Mouse (Mus musculus) midbrain, embryonic 14.5 days (tissue): ENCODE measurements around the gene Tas2r144. TPM values are rescaled to one million over a fixed set of nuclear protein-coding genes. Genes with fewer than 3 reads are reported as not detected.

Source experiments
- ATAC-seq: fragments of 200-750 bp; cut with Nextera tagmentation; 2 replicates; pipeline ENCODE4 v1.8.0; 2017; ENCODE audit warnings: moderate number of reproducible peaks, moderate library complexity; ENCODE audit not compliant: low FRiP score, low TSS enrichment
- DNase-seq: peaks from one replicate; pipeline ENCODE4 v3.0.0-alpha.2; 2015
- H3K27ac ChIP-seq: fragments of 300-500 bp; sonication (generic); replicated peaks from 2 replicates; pipeline ENCODE4 v1.5.1; 2014; ENCODE audit warnings: mild to moderate bottlenecking, low read depth, low read length, moderate library complexity
- H3K27me3 ChIP-seq: fragments of 300-500 bp; sonication (generic); 2 replicates; pipeline ENCODE4 v1.6.1; 2014; ENCODE audit warnings: low read length, control low read depth, mixed read lengths; ENCODE audit not compliant: control insufficient read depth, insufficient read depth
- H3K36me3 ChIP-seq: fragments of 300-500 bp; sonication (generic); 2 replicates; pipeline ENCODE4 v1.6.1; 2014; ENCODE audit warnings: low read length, control low read depth; ENCODE audit not compliant: control insufficient read depth, insufficient read depth
- H3K4me1 ChIP-seq: fragments of 300-500 bp; sonication (generic); 2 replicates; pipeline ENCODE4 v1.6.1; 2014; ENCODE audit warnings: mild to moderate bottlenecking, antibody characterized with exemption, low read length, control low read depth; ENCODE audit not compliant: control insufficient read depth, insufficient read depth
- H3K4me2 ChIP-seq: fragments of 300-500 bp; sonication (generic); 2 replicates; pipeline ENCODE4 v1.6.1; 2014; ENCODE audit warnings: mild to moderate bottlenecking, low read length, moderate library complexity
- H3K4me3 ChIP-seq: fragments of 300-500 bp; sonication (generic); replicated peaks from 2 replicates; pipeline ENCODE4 v1.5.1; 2014; ENCODE audit warnings: low read depth, low read length
- H3K9ac ChIP-seq: fragments of 300-500 bp; sonication (generic); replicated peaks from 2 replicates; pipeline ENCODE4 v1.6.1; 2014; ENCODE audit warnings: mild to moderate bottlenecking, low read length, moderate library complexity
- H3K9me3 ChIP-seq: fragments of 300-500 bp; sonication (generic); 2 replicates; pipeline ENCODE4 v1.6.1; 2016; ENCODE audit warnings: low read length, control low read depth, mixed read lengths; ENCODE audit not compliant: control insufficient read depth
- WGBS: fragments of 180-500 bp; shearing (Covaris S2); extraction: QIAGEN DNeasy Blood & Tissue Kit; methylation state at CpG from one replicate; pipeline ENCODE4 v1.1.7; 2014; 5-methylcytosine and 5-hydroxymethylcytosine counted together
- polyA plus RNA-seq: library from polyadenylated mRNA; unstranded; fragments of >200 nt; fragmentation: Nextera tagmentation; extraction: Ambion mirVana; gene quantifications from 2 replicates; pipeline ENCODE4 v1.2.1, GENCODE M21; 2014

The Tas2r144 gene
- polyA plus RNA-seq, 1 experiment from 2014 or later, result not detected

GRCm38 (mm10) chr6:42231191-42231590 is 16.1 kb downstream of the Tas2r144 start:
- Histone ChIP-seq H3K27ac (no peak overlapping the region), H3K4me3 (no peak overlapping the region), H3K4me2 (no peak overlapping the region), H3K27me3 (no peaks in the 10 kb centered on the region), H3K4me1 (no peaks in the 10 kb centered on the region), H3K36me3 (no peaks in the 10 kb centered on the region), H3K9ac (no peak overlapping the region), H3K9me3 (no peaks in the 10 kb centered on the region)
- no peak for ATAC-seq
- WGBS, result 93% methylated on average over 3 of the region's 3 CpGs
- no peak for DNase-seq

- WGBS, result 77% methylated on average over 6 of the region's 6 CpGs
Observed at GRCm38 (mm10) chr6:42237276-42237805, 22.2 kb downstream of the Tas2r144 start.

GRCm38 (mm10) chr6:42241311-42242045 is 26.4 kb downstream of the Tas2r144 start:
- Histone ChIP-seq H3K27me3 (no peaks in the 10 kb centered on the region), H3K27ac (no peak overlapping the region), H3K4me2 (no peak overlapping the region), H3K9ac (no peak overlapping the region), H3K4me3 (no peak overlapping the region), H3K9me3 (no peaks in the 10 kb centered on the region), H3K4me1 (no peaks in the 10 kb centered on the region), H3K36me3 (no peaks in the 10 kb centered on the region)
- 80% methylated on average over 6 of the region's 6 CpGs for WGBS
- DNase-seq, result no peak
- no peak for ATAC-seq

More at GRCm38 (mm10) chr6:42237276-42237805, 22.2 kb downstream of the Tas2r144 start:
- no peak overlapping the region for H3K4me3 ChIP-seq
- H3K27me3 ChIP-seq, result no peaks in the 10 kb centered on the region
- no peak for ATAC-seq
- DNase-seq, result no peak
- no peaks in the 10 kb centered on the region for H3K4me1 ChIP-seq
- H3K9ac ChIP-seq, result no peak overlapping the region
- H3K9me3 ChIP-seq, result no peaks in the 10 kb centered on the region
- H3K27ac ChIP-seq, result no peak overlapping the region
- no peak overlapping the region for H3K4me2 ChIP-seq
- H3K36me3 ChIP-seq, result no peaks in the 10 kb centered on the region

- ATAC-seq (peak; percentile 96), DNase-seq (peak; percentile 88)
- Histone ChIP-seq H3K4me2 (peak within 1 kb of the TSS; percentile 63), H3K4me3 (peak within 1 kb of the TSS; percentile 41), H3K4me1 (no peaks in the 10 kb centered on the region), H3K27ac (no peak within 1 kb of the TSS), H3K9ac (peak within 1 kb of the TSS; percentile 39; the same call in 1 of the 2 replicates), H3K27me3 (no peaks in the 10 kb centered on the region), H3K36me3 (no peaks in the 10 kb centered on the region), H3K9me3 (no peaks in the 10 kb centered on the region)
- 3% methylated on average over 28 of the region's 28 CpGs for WGBS
Observed at GRCm38 (mm10) chr6:42245711-42246353, 30.7 kb downstream of the Tas2r144 start, which contains the start of gene Gstk1. Gene Gstk1, plus strand, starts transcription at chr6:42245935.

GRCm38 (mm10) chr6:42247173-42247572 is 32.0 kb downstream of the Tas2r144 start:
- H3K27ac ChIP-seq, result no peak overlapping the region
- H3K9ac ChIP-seq, result no peak overlapping the region; the same call in 1 of the 2 replicates
- 7% methylated on average over 8 of the region's 8 CpGs for WGBS
- H3K27me3 ChIP-seq, result no peaks in the 10 kb centered on the region
- no peaks in the 10 kb centered on the region for H3K4me1 ChIP-seq
- DNase-seq, result no peak
- H3K9me3 ChIP-seq, result no peaks in the 10 kb centered on the region
- H3K4me2 ChIP-seq, result peak overlapping the region; percentile 28
- H3K36me3 ChIP-seq, result no peaks in the 10 kb centered on the region
- no peak for ATAC-seq
- peak overlapping the region; percentile 13 for H3K4me3 ChIP-seq

GRCm38 (mm10) chr6:42247981-42248380 is 32.9 kb downstream of the Tas2r144 start:
- Histone ChIP-seq H3K4me2 (peak overlapping the region; percentile 28), H3K27me3 (no peaks in the 10 kb centered on the region), H3K4me3 (no peak overlapping the region; the same call in 1 of the 2 replicates), H3K27ac (no peak overlapping the region), H3K9me3 (no peaks in the 10 kb centered on the region), H3K36me3 (no peaks in the 10 kb centered on the region), H3K4me1 (no peaks in the 10 kb centered on the region), H3K9ac (no peak overlapping the region)
- DNase-seq (no peak), ATAC-seq (no peak)
- WGBS, result 64% methylated on average over 1 of the region's 1 CpGs

- no peak overlapping the region for H3K9ac ChIP-seq
- 84% methylated on average over 4 of the region's 4 CpGs for WGBS
- H3K4me2 ChIP-seq, result no peak overlapping the region
- no peak overlapping the region for H3K4me3 ChIP-seq
- no peak for ATAC-seq
- H3K27ac ChIP-seq, result no peak overlapping the region
- no peak for DNase-seq
- H3K27me3 ChIP-seq, result no peaks in the 10 kb centered on the region
- H3K4me1 ChIP-seq, result no peaks in the 10 kb centered on the region
- no peaks in the 10 kb centered on the region for H3K9me3 ChIP-seq
- no peaks in the 10 kb centered on the region for H3K36me3 ChIP-seq
Observed at GRCm38 (mm10) chr6:42251791-42252190, 36.7 kb downstream of the Tas2r144 start.

- Histone ChIP-seq H3K4me3 (no peak overlapping the region), H3K27ac (no peak overlapping the region), H3K4me1 (0 out of 2 replicates have a peak, but pooled peaks cover 2% of the 10 kb centered on the region), H3K36me3 (no peaks in the 10 kb centered on the region), H3K27me3 (no peaks in the 10 kb centered on the region), H3K9me3 (no peaks in the 10 kb centered on the region), H3K9ac (no peak overlapping the region), H3K4me2 (no peak overlapping the region)
- ATAC-seq (no peak), DNase-seq (no peak)
- 86% methylated on average over 2 of the region's 2 CpGs for WGBS
Observed at GRCm38 (mm10) chr6:42253103-42253502, 38.0 kb downstream of the Tas2r144 start.
